Mouse (Mus musculus) sigmoid colon, adult 10 weeks (tissue): ENCODE measurements around the gene Triap1. TPM values are rescaled to one million over a fixed set of nuclear protein-coding genes. Genes with fewer than 3 reads are reported as not detected.

ENCODE experiments used
- polyA plus RNA-seq: library from polyadenylated mRNA; stranded (reverse); fragments of 350-450 nt; fragmentation: Illumina TruSeq; extraction: RNeasy Lipid Tissue Mini Kit (QIAGEN cat#74804); gene quantifications from one replicate; pipeline ENCODE4 v1.2.3, GENCODE M21; 2014; ENCODE audit warnings: low read depth, low replicate concordance

Gene Triap1
- 16.4 TPM for polyA plus RNA-seq

DNA sequence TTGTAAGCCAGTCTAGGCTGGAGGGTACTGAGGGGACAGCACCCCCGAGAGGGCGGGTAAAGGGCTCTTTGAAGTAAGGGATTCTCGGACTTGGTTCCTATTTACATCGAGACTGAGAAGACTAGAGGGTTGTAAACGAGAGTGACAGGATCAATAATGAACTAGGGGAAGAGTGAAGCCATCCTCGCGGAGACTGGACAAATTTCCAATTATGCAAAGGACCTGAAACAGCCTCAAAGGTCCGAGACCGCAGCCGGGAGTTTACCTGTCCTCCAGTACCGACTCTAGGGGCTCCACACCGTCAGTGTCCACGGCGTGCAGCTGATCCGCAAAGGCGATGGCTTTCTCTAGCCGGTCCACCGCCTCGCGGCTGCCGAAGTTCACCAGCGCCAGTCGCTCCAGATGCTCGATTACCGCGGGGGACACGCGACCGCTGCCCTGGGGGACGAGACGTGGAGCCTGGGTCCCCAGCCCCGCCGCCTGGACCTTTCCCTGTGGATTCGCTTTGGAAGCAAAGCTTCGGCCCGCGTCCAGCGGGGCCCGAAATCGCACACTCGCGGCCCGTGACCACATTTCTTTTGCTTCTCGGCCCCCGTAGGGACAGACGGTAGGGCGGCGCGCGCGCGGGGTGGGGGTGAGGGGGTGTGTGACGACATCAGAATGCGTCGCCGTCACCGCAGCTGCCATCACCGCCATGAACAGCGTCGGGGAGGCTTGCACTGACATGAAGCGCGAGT lies at the start of gene Triap1, which contains the start of gene Gatc:
Triap1 (plus strand) TSS at position 649 of the 737 bp plus-strand sequence.
Gatc (minus strand) TSS at position 602 of the 737 bp plus-strand sequence.

GRCm38 (mm10) chr5:115300792-115301614 lies 40.0 kb upstream of the Triap1 start, which contains the start of gene Dynll1:
Dynll1 (minus strand) TSS chr5:115300999.

GRCm38 (mm10) chr5:115326875-115327609 lies 14.0 kb upstream of the Triap1 start, which contains the start of gene Srsf9:
Srsf9 (plus strand) TSS chr5:115327177.

DNA sequence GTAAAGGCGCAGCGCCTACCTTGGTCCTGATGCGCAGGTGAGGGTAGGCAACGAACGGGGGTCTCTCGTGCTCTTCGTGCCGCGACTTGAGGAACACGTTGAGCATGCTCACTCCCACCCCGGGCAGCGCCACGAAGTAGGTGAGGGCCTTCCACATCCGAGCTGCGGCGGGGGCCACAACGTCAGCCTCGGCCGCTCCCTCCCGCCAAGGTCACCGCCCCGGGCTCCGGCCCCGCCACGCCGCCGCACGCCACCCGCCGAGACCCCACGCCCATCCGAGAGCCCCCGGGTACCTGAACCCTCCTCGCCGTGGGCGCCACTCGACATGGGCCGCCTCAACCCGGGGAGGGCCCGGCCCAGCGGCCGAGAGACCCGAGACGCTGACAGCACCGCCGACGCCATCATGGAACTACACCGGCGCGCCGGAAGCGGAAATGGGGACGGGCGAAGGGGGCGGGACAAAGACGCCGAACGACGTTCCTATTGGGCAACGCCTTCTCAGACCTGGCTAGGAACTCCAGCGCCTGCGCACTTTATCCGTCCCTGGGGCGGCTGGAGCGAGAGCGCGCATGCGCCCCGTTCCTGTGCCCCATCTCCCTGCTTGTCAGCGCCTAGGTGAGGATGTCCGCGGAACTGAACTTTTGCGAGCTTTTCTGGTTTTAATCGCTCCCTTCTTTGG lies 7.7 kb downstream of the Triap1 start, which contains the start of gene Cox6a1:
Cox6a1 (minus strand) TSS at position 436 of the 679 bp plus-strand sequence.

Other genes with a start within 250 kb of the Triap1 start
- gene Gm10401, start 242.9 kb upstream of the Triap1 start, polyA plus RNA-seq, result not detected
- gene Acads, start 221.9 kb upstream of the Triap1 start, polyA plus RNA-seq, result 5.6 TPM
- 6.2 TPM for gene Unc119b, start 206.2 kb upstream of the Triap1 start, polyA plus RNA-seq
- 85.5 TPM for gene Mlec, start 183.0 kb upstream of the Triap1 start, polyA plus RNA-seq
- gene Cabp1, start 146.8 kb upstream of the Triap1 start, polyA plus RNA-seq, result 0.38 TPM
- 1.7 TPM for gene Pop5, start 105.4 kb upstream of the Triap1 start, polyA plus RNA-seq
- gene Rnf10, start 68.3 kb upstream of the Triap1 start, polyA plus RNA-seq, result 26.7 TPM
- gene Coq5, start 61.6 kb upstream of the Triap1 start, polyA plus RNA-seq, result 10.2 TPM
- gene Dynll1, start 40.2 kb upstream of the Triap1 start, polyA plus RNA-seq, result 941 TPM
- gene Srsf9, start 14.0 kb upstream of the Triap1 start, polyA plus RNA-seq, result 40.7 TPM
- 29.1 TPM for gene Gatc, start within 50 bp of the Triap1 start, polyA plus RNA-seq
- gene Cox6a1, start 7.8 kb downstream of the Triap1 start, polyA plus RNA-seq, result 79.7 TPM
- 0.63 TPM for gene Msi1, start 88.4 kb downstream of the Triap1 start, polyA plus RNA-seq
- not detected for gene Pla2g1b, start 125.0 kb downstream of the Triap1 start, polyA plus RNA-seq
- gene Sirt4, start 143.5 kb downstream of the Triap1 start, polyA plus RNA-seq, result 9.2 TPM
- 12.3 TPM for gene Pxn, start 165.5 kb downstream of the Triap1 start, polyA plus RNA-seq
- gene Rplp0, start 218.2 kb downstream of the Triap1 start, polyA plus RNA-seq, result 53.0 TPM
- gene Gcn1l1, start 224.0 kb downstream of the Triap1 start, polyA plus RNA-seq, result 1.8 TPM